Mouse (Mus musculus) stomach, embryonic 15.5 days (tissue): ENCODE data around the gene Flvcr1. TPM values are rescaled to one million over a fixed set of nuclear protein-coding genes. Genes with fewer than 3 reads are reported as not detected.

Experiments used
- ATAC-seq: fragments of 200-750 bp; cut with Nextera tagmentation; 2 replicates; pipeline ENCODE4 v1.8.0; 2017; ENCODE audit warnings: low read depth, moderate number of reproducible peaks, moderate TSS enrichment; ENCODE audit not compliant: insufficient read depth, low FRiP score
- H3K27ac ChIP-seq: fragments of 300-500 bp; sonication (generic); 2 replicates; pipeline ENCODE4 v1.5.1; 2015; ENCODE audit warnings: mild to moderate bottlenecking, inconsistent platforms
- H3K27me3 ChIP-seq: fragments of 300-500 bp; sonication (generic); replicated peaks from 2 replicates; pipeline ENCODE4 v1.6.1; 2015; ENCODE audit warnings: inconsistent platforms
- H3K36me3 ChIP-seq: fragments of 300-500 bp; sonication (generic); 2 replicates; pipeline ENCODE4 v1.6.1; 2015; ENCODE audit warnings: inconsistent platforms
- H3K4me1 ChIP-seq: fragments of 300-500 bp; sonication (generic); 2 replicates; pipeline ENCODE4 v1.6.1; 2015; ENCODE audit warnings: inconsistent platforms
- H3K4me2 ChIP-seq: fragments of 300-500 bp; sonication (generic); 2 replicates; pipeline ENCODE4 v1.6.1; 2015; ENCODE audit warnings: mild to moderate bottlenecking, inconsistent platforms
- H3K4me3 ChIP-seq: fragments of 300-500 bp; sonication (generic); replicated peaks from 2 replicates; pipeline ENCODE4 v1.5.1; 2015; ENCODE audit warnings: inconsistent platforms
- H3K9ac ChIP-seq: fragments of 300-500 bp; sonication (generic); 2 replicates; pipeline ENCODE4 v1.6.1; 2015; ENCODE audit warnings: inconsistent platforms
- H3K9me3 ChIP-seq: fragments of 300-500 bp; sonication (generic); 2 replicates; pipeline ENCODE4 v1.6.1; 2016; ENCODE audit warnings: inconsistent platforms
- whole genome bisulfite sequencing: fragments of 180-500 bp; shearing (Covaris S2); methylation state at CpG from one replicate; pipeline ENCODE4 v1.1.7; 2015; 5-methylcytosine and 5-hydroxymethylcytosine counted together
- polyA plus RNA-seq: library from polyadenylated mRNA; unstranded; fragments of >200 nt; fragmentation: Nextera tagmentation; extraction: Ambion mirVana; gene quantifications from 2 replicates; pipeline ENCODE4 v1.2.1, GENCODE M21; 2015

Gene Flvcr1
- polyA plus RNA-seq, 1 experiment from 2014 or later: 6.4 TPM

DNA sequence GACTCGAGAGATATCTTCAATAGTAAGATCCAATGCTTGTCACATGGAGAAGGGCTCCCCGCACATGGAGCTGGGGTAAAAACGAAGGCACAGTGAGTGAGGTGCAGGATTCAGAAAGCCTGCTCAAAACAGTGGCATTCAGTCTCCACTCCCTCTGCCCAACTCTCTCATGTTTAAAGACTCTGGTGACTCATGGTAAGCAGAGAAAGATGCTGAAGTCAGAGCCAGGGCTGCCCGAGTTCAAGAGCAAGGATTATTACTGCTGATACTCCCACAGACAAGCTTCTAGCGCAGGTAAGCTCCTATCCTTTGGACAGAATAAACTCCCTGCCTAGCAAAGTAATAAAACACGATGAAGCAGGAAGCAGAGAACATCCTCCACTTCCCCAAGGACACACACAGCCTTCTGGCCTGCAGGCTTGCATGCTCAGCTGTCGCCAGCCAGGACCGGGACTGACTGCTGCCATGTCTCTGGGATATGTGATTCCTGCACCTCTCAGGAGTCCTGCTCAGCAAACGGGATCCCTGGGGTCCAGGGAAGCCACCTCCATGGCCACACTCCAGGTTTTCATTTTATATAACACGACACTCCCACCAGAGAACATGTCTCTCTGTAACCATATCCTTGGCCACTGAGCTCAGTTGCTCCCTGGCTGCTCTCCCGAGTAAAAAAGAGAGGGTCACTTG, 48.9 kb downstream of the Flvcr1 start:
- 41% methylated on average over 11 of the region's 11 CpGs for WGBS
- H3K9me3 ChIP-seq: no peaks in the 10 kb centered on the region
- no peaks in the 10 kb centered on the region for H3K27me3 ChIP-seq
- H3K4me3 ChIP-seq: peak overlapping the region; percentile 66; the same call in 1 of the 2 replicates
- H3K36me3 ChIP-seq: no peaks in the 10 kb centered on the region
- H3K27ac ChIP-seq: no peak overlapping the region
- H3K4me1 ChIP-seq: peaks cover 13% of the 10 kb centered on the region; the same call in 1 of the 2 replicates
- no peak for ATAC-seq
- H3K9ac ChIP-seq: no peak overlapping the region
- H3K4me2 ChIP-seq: peak overlapping the region; percentile 86

DNA sequence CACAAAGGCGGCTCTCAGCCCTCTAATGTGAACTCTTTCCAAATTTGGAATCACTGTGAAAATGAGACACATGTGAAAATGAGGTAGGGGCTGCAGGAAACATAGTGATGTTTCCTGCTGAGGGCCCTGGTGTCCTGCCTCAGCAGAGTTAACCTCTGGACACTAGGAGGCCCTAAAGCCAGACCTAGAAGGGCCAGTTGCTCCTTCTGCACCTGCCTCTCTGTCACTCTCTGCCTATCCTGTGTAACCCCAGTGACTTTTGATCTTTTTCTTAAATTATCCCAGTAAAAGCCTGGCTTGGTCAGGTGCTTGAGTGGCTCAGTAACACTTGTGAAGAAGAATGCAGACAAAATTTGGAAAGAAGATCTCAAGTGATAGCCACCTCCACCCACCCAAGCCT, 51.1 kb downstream of the Flvcr1 start:
- 90% methylated on average over 1 of the region's 1 CpGs for WGBS
- H3K9ac ChIP-seq: no peak overlapping the region
- no peak for ATAC-seq
- peaks cover 13% of the 10 kb centered on the region; the same call in 1 of the 2 replicates for H3K4me1 ChIP-seq
- H3K4me3 ChIP-seq: no peak overlapping the region
- H3K27ac ChIP-seq: no peak overlapping the region
- H3K36me3 ChIP-seq: no peaks in the 10 kb centered on the region
- no peaks in the 10 kb centered on the region for H3K27me3 ChIP-seq
- no peak overlapping the region for H3K4me2 ChIP-seq
- no peaks in the 10 kb centered on the region for H3K9me3 ChIP-seq

GRCm38 (mm10) chr1:190974191-190974590, 51.8 kb downstream of the Flvcr1 start:
- H3K27me3 ChIP-seq: no peaks in the 10 kb centered on the region
- 80% methylated on average over 8 of the region's 8 CpGs for WGBS
- no peak for ATAC-seq

DNA sequence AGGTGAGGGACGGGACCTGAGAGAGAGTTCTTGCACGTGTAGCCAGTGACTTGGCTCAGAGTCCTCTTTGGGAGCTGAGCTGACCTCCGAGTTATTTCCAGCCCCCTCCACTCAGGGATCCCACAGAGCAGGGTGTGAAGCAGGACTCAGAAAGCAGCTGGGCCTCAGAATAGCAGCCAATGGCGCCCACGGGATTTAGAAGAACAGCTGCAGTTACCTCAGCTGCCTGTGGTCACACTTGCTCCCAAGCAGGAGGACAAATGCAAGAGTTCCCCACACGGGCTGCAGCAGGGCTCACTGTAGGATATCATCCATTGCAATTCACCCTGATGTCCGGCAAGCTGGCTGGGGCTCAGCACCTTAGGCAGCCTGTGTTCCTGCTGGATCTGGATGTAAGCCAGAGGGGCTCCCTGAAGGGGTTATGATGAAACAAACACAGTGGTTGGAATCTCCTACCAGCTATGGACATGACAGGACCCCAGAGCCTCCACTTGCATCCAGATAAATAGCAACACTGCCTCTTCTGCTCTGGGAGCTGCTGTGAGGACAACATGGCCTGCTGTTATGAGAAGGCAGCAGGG, 53.3 kb downstream of the Flvcr1 start:
- Histone ChIP-seq H3K4me1 (peaks cover 12% of the 10 kb centered on the region; the same call in 1 of the 2 replicates), H3K36me3 (0 out of 2 replicates have a peak, but pooled peaks cover 7% of the 10 kb centered on the region), H3K27me3 (no peaks in the 10 kb centered on the region), H3K27ac (no peak overlapping the region), H3K4me2 (no peak overlapping the region), H3K4me3 (no peak overlapping the region), H3K9ac (no peak overlapping the region), H3K9me3 (no peaks in the 10 kb centered on the region)
- WGBS: 57% methylated on average over 7 of the region's 7 CpGs
- ATAC-seq: no peak

More at GRCm38 (mm10) chr1:190974191-190974590, 51.8 kb downstream of the Flvcr1 start:
- H3K27ac ChIP-seq: no peak overlapping the region
- no peak overlapping the region for H3K4me2 ChIP-seq
- H3K4me3 ChIP-seq: no peak overlapping the region
- no peak overlapping the region for H3K9ac ChIP-seq
- H3K4me1 ChIP-seq: peaks cover 13% of the 10 kb centered on the region; the same call in 1 of the 2 replicates
- H3K36me3 ChIP-seq: 0 out of 2 replicates have a peak, but pooled peaks cover 5% of the 10 kb centered on the region
- H3K9me3 ChIP-seq: no peaks in the 10 kb centered on the region

- no peaks in the 10 kb centered on the region for H3K9me3 ChIP-seq
- H3K27ac ChIP-seq: no peak overlapping the region
- no peaks in the 10 kb centered on the region for H3K27me3 ChIP-seq
- ATAC-seq: no peak
- 0 out of 2 replicates have a peak, but pooled peaks cover 7% of the 10 kb centered on the region for H3K36me3 ChIP-seq
- no peak overlapping the region for H3K4me2 ChIP-seq
- no peak overlapping the region for H3K9ac ChIP-seq
- H3K4me1 ChIP-seq: peaks cover 6% of the 10 kb centered on the region; the same call in 1 of the 2 replicates
- no peak overlapping the region for H3K4me3 ChIP-seq
- WGBS: 76% methylated on average over 14 of the region's 14 CpGs
Measured at GRCm38 (mm10) chr1:190971708-190972610, 54.0 kb downstream of the Flvcr1 start.

- Histone ChIP-seq H3K9me3 (no peaks in the 10 kb centered on the region), H3K36me3 (0 out of 2 replicates have a peak, but pooled peaks cover 7% of the 10 kb centered on the region), H3K4me1 (0 out of 2 replicates have a peak, but pooled peaks cover 5% of the 10 kb centered on the region), H3K4me3 (no peak overlapping the region), H3K4me2 (no peak overlapping the region), H3K27me3 (no peaks in the 10 kb centered on the region), H3K27ac (no peak overlapping the region), H3K9ac (no peak overlapping the region)
- no peak for ATAC-seq
- WGBS: 86% methylated on average over 7 of the region's 7 CpGs
Measured at GRCm38 (mm10) chr1:190968010-190968409, 57.9 kb downstream of the Flvcr1 start.

DNA sequence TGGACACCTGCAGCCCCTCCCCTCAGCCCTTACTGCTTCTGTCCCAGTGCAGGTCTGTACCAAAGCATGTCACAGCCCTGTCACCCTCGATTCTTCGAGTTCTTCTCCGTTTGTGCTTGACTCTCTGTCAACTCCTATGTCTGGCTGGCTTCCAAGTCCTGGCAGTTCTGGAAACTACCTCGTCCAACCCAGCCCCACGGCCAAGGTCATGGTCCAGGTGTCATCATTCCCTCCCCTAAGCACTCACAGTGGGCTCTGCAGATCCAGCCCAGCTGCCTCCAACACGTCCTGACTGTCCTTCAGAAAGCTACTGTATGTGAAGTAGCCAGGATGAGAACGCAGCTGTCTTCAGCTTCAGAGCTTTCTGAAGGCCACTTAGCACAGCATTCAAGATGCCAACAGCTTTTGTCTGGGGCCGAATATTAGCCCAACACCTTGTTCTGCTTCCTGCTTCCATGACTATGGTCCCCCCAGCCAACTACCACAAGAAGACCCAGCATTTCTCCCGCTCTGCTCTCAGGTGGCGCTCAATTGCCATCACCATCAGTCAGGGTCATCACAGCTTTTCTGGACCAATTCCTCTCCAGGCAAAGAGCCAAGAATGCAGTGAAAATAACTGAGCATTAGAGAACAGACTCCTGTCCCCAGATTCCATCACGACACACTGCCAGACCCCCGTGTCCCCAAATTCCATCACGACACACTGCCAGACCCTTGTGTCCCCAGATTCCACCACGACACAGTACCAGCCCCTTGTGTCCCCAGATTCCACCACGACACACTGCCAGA, 60.8 kb downstream of the Flvcr1 start:
- H3K36me3 ChIP-seq: 0 out of 2 replicates have a peak, but pooled peaks cover 7% of the 10 kb centered on the region
- no peak overlapping the region for H3K9ac ChIP-seq

DNA sequence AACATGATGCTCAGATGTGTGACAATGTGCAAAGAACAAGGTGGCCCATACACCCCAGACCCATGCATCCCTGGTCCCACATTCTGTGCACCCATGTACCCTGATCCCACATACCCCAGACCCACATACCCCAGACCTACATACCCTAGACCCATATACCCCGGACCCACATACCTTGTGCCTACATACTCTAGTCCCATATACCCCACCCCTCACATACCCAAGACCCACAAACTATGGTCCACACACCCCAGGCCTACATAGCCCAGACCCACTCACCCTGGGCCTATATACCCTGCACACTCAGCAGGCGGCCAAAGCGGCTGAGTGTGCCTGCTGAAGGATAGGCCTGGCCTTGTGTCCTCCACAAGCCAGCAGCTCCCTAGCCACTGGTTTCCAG, 63.2 kb downstream of the Flvcr1 start:
- 91% methylated on average over 3 of the region's 3 CpGs for WGBS
- ATAC-seq: no peak

More for the DNA sequence above, 60.8 kb downstream of the Flvcr1 start:
- Histone ChIP-seq H3K4me1 (no peaks in the 10 kb centered on the region), H3K27me3 (no peaks in the 10 kb centered on the region), H3K27ac (no peak overlapping the region), H3K9me3 (no peaks in the 10 kb centered on the region), H3K4me2 (no peak overlapping the region), H3K4me3 (no peak overlapping the region)
- WGBS: 65% methylated on average over 15 of the region's 15 CpGs
- ATAC-seq: no peak

GRCm38 (mm10) chr1:190958821-190959220, 67.1 kb downstream of the Flvcr1 start:
- H3K9ac ChIP-seq: no peak overlapping the region
- ATAC-seq: no peak
- H3K4me1 ChIP-seq: no peaks in the 10 kb centered on the region
- peaks cover 11% of the 10 kb centered on the region for H3K36me3 ChIP-seq
- H3K9me3 ChIP-seq: no peaks in the 10 kb centered on the region
- WGBS: 73% methylated on average over 5 of the region's 5 CpGs
- no peak overlapping the region for H3K27ac ChIP-seq
- H3K4me3 ChIP-seq: no peak overlapping the region
- no peaks in the 10 kb centered on the region for H3K27me3 ChIP-seq
- H3K4me2 ChIP-seq: no peak overlapping the region

More for the DNA sequence above, 63.2 kb downstream of the Flvcr1 start:
- Histone ChIP-seq H3K9me3 (no peaks in the 10 kb centered on the region), H3K4me2 (no peak overlapping the region), H3K4me1 (no peaks in the 10 kb centered on the region), H3K36me3 (peaks cover 6% of the 10 kb centered on the region; the same call in 1 of the 2 replicates), H3K27me3 (no peaks in the 10 kb centered on the region), H3K27ac (no peak overlapping the region), H3K9ac (no peak overlapping the region), H3K4me3 (no peak overlapping the region)
